In genomic region chr3:65396835-65397504, GRCm38 (mm10) we compare ENCODE assay signal across 26 mouse cellular contexts.
"Had no signal": no experiment of that assay in that cellular context is flagged by ENCODE, and none has a peak within 500 bp of the region (broad histone marks: within the 10 kb centered on the region; RNA-seq: fewer than 3 reads in every experiment).

No protein-coding gene starts in this region.

- H3K36me3 ChIP-seq: limb, embryonic 10.5 days; limb, embryonic 13.5 days; liver, embryonic 12.5 days; liver, embryonic 15.5 days; lung, embryonic 15.5 days; midbrain, embryonic 10.5 days; midbrain, embryonic 15.5 days; neural tube, embryonic 12.5 days; neural tube, embryonic 15.5 days had no signal

- H3K27me3 ChIP-seq: limb, embryonic 13.5 days; liver, embryonic 12.5 days; liver, embryonic 15.5 days; lung, embryonic 15.5 days; megakaryocyte, embryonic 14.5 days; midbrain, embryonic 15.5 days; neural tube, embryonic 12.5 days; neural tube, embryonic 15.5 days had no signal

- H3K4me2 ChIP-seq: limb, embryonic 13.5 days; liver, embryonic 12.5 days; liver, embryonic 15.5 days; lung, embryonic 15.5 days; midbrain, embryonic 15.5 days; neural tube, embryonic 12.5 days; neural tube, embryonic 15.5 days had no signal

- H3K9me3 ChIP-seq: limb, embryonic 10.5 days; limb, embryonic 13.5 days; liver, embryonic 12.5 days; liver, embryonic 15.5 days; lung, embryonic 15.5 days; megakaryocyte, embryonic 14.5 days; midbrain, embryonic 10.5 days; midbrain, embryonic 15.5 days; neural tube, embryonic 12.5 days; neural tube, embryonic 15.5 days had no signal

- H3K27ac ChIP-seq: kidney, postnatal 0 days; left cerebral cortex, adult 2 months; limb, embryonic 10.5 days; limb, embryonic 13.5 days; liver, embryonic 12.5 days; liver, embryonic 15.5 days; lung, embryonic 15.5 days; midbrain, embryonic 10.5 days; midbrain, embryonic 15.5 days; neural tube, embryonic 12.5 days; neural tube, embryonic 15.5 days; stomach, postnatal 0 days had no signal

- H3K4me3 ChIP-seq: left cerebral cortex, adult 2 months; limb, embryonic 10.5 days; limb, embryonic 13.5 days; liver, embryonic 12.5 days; liver, embryonic 15.5 days; lung, embryonic 15.5 days; megakaryocyte, embryonic 14.5 days; midbrain, embryonic 10.5 days; midbrain, embryonic 15.5 days; neural tube, embryonic 12.5 days; neural tube, embryonic 15.5 days had no signal

- H3K4me1 ChIP-seq: limb, embryonic 10.5 days; limb, embryonic 13.5 days; lung, embryonic 15.5 days; midbrain, embryonic 10.5 days; midbrain, embryonic 15.5 days; neural tube, embryonic 12.5 days had no signal

- H3K9ac ChIP-seq: limb, embryonic 13.5 days; liver, embryonic 12.5 days; liver, embryonic 15.5 days; lung, embryonic 15.5 days; midbrain, embryonic 15.5 days; neural tube, embryonic 12.5 days; neural tube, embryonic 15.5 days had no signal

- ATAC-seq: liver, embryonic 12.5 days; midbrain, embryonic 15.5 days had no signal

- DNase-seq: kidney, adult 2 months; kidney, postnatal 25 days; layer of hippocampus, postnatal 36 days; liver; lung, adult 18-20 months; lung, postnatal 10 days; lung, postnatal 36 days; right cerebral cortex, adult 18-20 months; right cerebral cortex, postnatal 14 days; right cerebral cortex, postnatal 4 days; thymus, adult 2 months; thymus, postnatal 14 days; thymus, postnatal 4 days had no signal
